Mouse (Mus musculus) heart, embryonic 10.5 days (tissue): Measurements from ENCODE around the gene Clec3a. TPM values are rescaled to one million over a fixed set of nuclear protein-coding genes. Genes with fewer than 3 reads are reported as not detected.

ENCODE experiments used
- DNase-seq: peaks from one replicate; pipeline ENCODE4 v3.0.0-alpha.2; 2017; ENCODE audit warnings: low spot score
- H3K27ac ChIP-seq: fragments of 300-500 bp; sonication (generic); 2 replicates; pipeline ENCODE4 v1.5.1; 2016; ENCODE audit warnings: mild to moderate bottlenecking
- H3K27me3 ChIP-seq: fragments of 300-500 bp; sonication (generic); 2 replicates; pipeline ENCODE4 v1.6.1; 2016; ENCODE audit warnings: mild to moderate bottlenecking; ENCODE audit not compliant: poor library complexity, insufficient read depth, severe bottlenecking
- H3K36me3 ChIP-seq: fragments of 300-500 bp; sonication (generic); 2 replicates; pipeline ENCODE4 v1.6.1; 2016; ENCODE audit warnings: mild to moderate bottlenecking, moderate library complexity
- H3K4me1 ChIP-seq: fragments of 300-500 bp; sonication (generic); 2 replicates; pipeline ENCODE4 v1.6.1; 2016; ENCODE audit warnings: mild to moderate bottlenecking
- H3K4me3 ChIP-seq: fragments of 300-500 bp; sonication (generic); 2 replicates; pipeline ENCODE4 v1.5.1; 2016; ENCODE audit warnings: mild to moderate bottlenecking, moderate library complexity
- H3K9me3 ChIP-seq: fragments of 300-500 bp; sonication (generic); 2 replicates; pipeline ENCODE4 v1.6.1; 2016; ENCODE audit warnings: mild to moderate bottlenecking, moderate library complexity
- WGBS: fragments of 180-500 bp; shearing (Covaris S2); methylation state at CpG from one replicate; pipeline ENCODE4 v1.1.7; 2016; 5-methylcytosine and 5-hydroxymethylcytosine counted together
- polyA plus RNA-seq: library from polyadenylated mRNA; unstranded; fragments of >200 nt; fragmentation: Nextera tagmentation; extraction: Ambion mirVana; gene quantifications from 2 replicates; pipeline ENCODE4 v1.2.1, GENCODE M21; 2016

Gene Clec3a
- polyA plus RNA-seq, 1 experiment from 2014 or later = not detected

DNA sequence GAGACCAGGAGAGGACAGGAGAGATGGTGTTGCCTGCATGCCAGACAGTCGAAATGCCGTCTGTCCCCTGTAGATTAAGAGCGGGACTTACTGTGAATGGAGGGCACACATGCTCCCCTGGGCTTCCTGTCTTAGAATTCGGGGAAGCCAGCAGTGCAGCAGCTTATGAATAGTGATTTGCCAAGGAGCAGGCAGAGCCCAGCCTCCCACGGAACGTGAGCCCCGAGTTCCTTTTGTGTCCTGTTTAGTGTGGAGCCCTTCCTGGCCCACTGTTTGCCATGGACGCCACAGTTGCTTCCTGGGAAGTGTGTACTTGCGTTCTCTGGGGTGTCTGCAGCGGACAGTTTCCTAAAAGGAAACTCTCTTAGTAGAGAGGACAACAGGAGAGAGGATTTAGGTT is 45.4 kb downstream of the Clec3a start:
- peak overlapping the region; percentile 60; the same call in 1 of the 2 replicates for H3K27ac ChIP-seq
- 54% methylated on average over 10 of the region's 10 CpGs for WGBS

GRCm38 (mm10) chr8:114468526-114469207 is 50.8 kb downstream of the Clec3a start:
- DNase-seq = no peak
- Histone ChIP-seq H3K4me1 (no peaks in the 10 kb centered on the region), H3K36me3 (peaks cover 13% of the 10 kb centered on the region), H3K9me3 (no peaks in the 10 kb centered on the region), H3K27me3 (no peaks in the 10 kb centered on the region), H3K4me3 (no peak overlapping the region), H3K27ac (no peak overlapping the region)
- WGBS = 79% methylated on average over 21 of the region's 21 CpGs

More for the DNA sequence above, 45.4 kb downstream of the Clec3a start:
- H3K9me3 ChIP-seq = no peaks in the 10 kb centered on the region
- no peak for DNase-seq
- H3K27me3 ChIP-seq = no peaks in the 10 kb centered on the region
- 0 out of 2 replicates have a peak, but pooled peaks cover 3% of the 10 kb centered on the region for H3K36me3 ChIP-seq
- peaks cover 21% of the 10 kb centered on the region for H3K4me1 ChIP-seq
- H3K4me3 ChIP-seq = no peak overlapping the region; the same call in 1 of the 2 replicates

GRCm38 (mm10) chr8:114469208-114469590 is 51.3 kb downstream of the Clec3a start:
- H3K9me3 ChIP-seq = no peaks in the 10 kb centered on the region
- no peaks in the 10 kb centered on the region for H3K27me3 ChIP-seq
- peaks cover 13% of the 10 kb centered on the region for H3K36me3 ChIP-seq
- H3K4me1 ChIP-seq = no peaks in the 10 kb centered on the region
- WGBS = 88% methylated on average over 10 of the region's 10 CpGs
- no peak for DNase-seq
- no peak overlapping the region for H3K4me3 ChIP-seq
- H3K27ac ChIP-seq = no peak overlapping the region

DNA sequence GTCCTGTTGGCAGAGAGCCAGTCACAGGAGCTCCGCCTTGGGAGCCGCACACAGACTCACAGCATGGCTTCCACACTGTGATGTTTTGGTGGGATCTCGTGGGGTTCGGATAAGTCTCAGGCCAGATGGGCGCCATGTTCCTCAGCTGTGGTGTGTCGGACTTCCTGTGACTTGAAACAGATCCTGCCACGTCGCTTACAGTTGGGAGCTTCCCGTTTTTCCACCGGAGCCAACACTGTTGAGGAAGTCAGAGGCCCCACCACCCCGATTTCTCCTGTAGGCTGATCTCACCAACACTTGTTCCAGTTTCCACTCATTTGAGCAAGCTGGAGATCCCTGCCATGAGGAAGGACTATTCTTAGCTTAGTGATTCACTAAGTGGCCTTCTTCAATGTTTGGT is 55.7 kb downstream of the Clec3a start:
- no peak overlapping the region for H3K27ac ChIP-seq
- WGBS = 84% methylated on average over 11 of the region's 11 CpGs
- H3K27me3 ChIP-seq = no peaks in the 10 kb centered on the region
- DNase-seq = no peak
- H3K4me3 ChIP-seq = no peak overlapping the region
- peaks cover 5% of the 10 kb centered on the region; the same call in 1 of the 2 replicates for H3K4me1 ChIP-seq
- no peaks in the 10 kb centered on the region for H3K9me3 ChIP-seq
- peaks cover 8% of the 10 kb centered on the region for H3K36me3 ChIP-seq

Other genes starting within 250 kb of the Clec3a start
- 0.91 and 1.9 TPM in 2 replicates for gene Vat1l, start 212.5 kb upstream of the Clec3a start, polyA plus RNA-seq
- gene Wwox, start 21.6 kb downstream of the Clec3a start, polyA plus RNA-seq = 9.8 and 10.3 TPM in 2 replicates